Mouse (Mus musculus): ENCODE measurements around the gene Kcnip4.

DNA sequence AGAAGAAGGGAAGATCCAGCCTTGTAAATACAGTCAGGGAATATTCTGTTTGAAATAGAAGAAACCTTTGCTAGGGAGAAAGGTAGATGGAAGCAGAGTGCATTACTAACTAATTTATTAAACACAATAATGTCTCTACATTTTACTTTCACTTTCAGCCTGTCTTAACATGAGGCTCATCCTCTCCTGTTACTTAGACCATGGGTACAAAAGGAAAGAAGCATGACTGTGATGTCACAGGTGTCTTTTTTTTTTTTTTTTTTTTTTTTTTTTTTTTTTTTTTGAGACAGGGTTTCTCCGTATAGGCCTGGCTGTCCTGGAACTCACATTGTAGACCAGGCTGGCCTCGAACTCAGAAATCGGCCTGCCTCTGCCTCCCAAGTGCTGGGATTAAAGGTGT, 864.7 kb downstream of the Kcnip4 start:
- no peak for TF ChIP-seq CTCF (IDR thresholded peaks at IDR 0.05; ENCODE audit: extremely low read depth, insufficient read length, insufficient replicate concordance, low read depth, low read length)
- no peak for TF ChIP-seq POLR2A (IDR thresholded peaks at IDR 0.05; ENCODE audit: low read depth, low read length)

All from small intestine, adult 2 months (tissue).